Mouse (Mus musculus) small intestine, adult 2 months (tissue): Measurements from ENCODE around the gene H2-Ab1. TPM values are rescaled to one million over a fixed set of nuclear protein-coding genes. Genes with fewer than 3 reads are reported as not detected.
A peak's percentile ranks its signal among the peaks of the same experiment; 100 is the strongest.

ENCODE experiments used
- H3K27ac ChIP-seq: fragments of 200-500 bp; 2 replicates; pipeline ENCODE4 v1.5.1; 2012; ENCODE audit warnings: low read depth, low read length, control low read depth, inconsistent platforms; ENCODE audit not compliant: insufficient read depth
- H3K27me3 ChIP-seq: fragments of 200-500 bp; 2 replicates; pipeline ENCODE4 v1.6.1; 2012; ENCODE audit warnings: mild to moderate bottlenecking, moderate library complexity, low read length, inconsistent platforms; ENCODE audit not compliant: control insufficient read depth, insufficient read depth
- H3K36me3 ChIP-seq: fragments of 200-500 bp; 2 replicates; pipeline ENCODE4 v1.6.1; 2012; ENCODE audit warnings: mild to moderate bottlenecking, low read length, control low read depth, inconsistent platforms; ENCODE audit not compliant: control insufficient read depth, insufficient read depth
- H3K4me1 ChIP-seq: fragments of 200-500 bp; 2 replicates; pipeline ENCODE4 v1.6.1; 2012; ENCODE audit warnings: low read length, inconsistent platforms, mixed read lengths; ENCODE audit not compliant: control insufficient read depth, insufficient read depth, insufficient read length
- H3K4me3 ChIP-seq: fragments of 200-500 bp; 2 replicates; pipeline ENCODE4 v1.5.1; 2012; ENCODE audit warnings: low read depth, mild to moderate bottlenecking, control low read depth, inconsistent platforms, low read length, moderate library complexity
- CTCF ChIP-seq: fragments of 200-500 bp; IDR thresholded peaks from 2 replicates; pipeline ENCODE4 v1.5.1; 2012; ENCODE audit warnings: low read depth, mild to moderate bottlenecking, control low read depth, inconsistent platforms, low read length, moderate library complexity, mixed read lengths; ENCODE audit not compliant: insufficient replicate concordance, insufficient read length; ENCODE audit errors: extremely low read depth
- POLR2A ChIP-seq: fragments of 200-500 bp; IDR thresholded peaks from 2 replicates; pipeline ENCODE4 v1.6.1; 2012; ENCODE audit warnings: low read depth, mild to moderate bottlenecking, control low read depth, inconsistent platforms, low read length, moderate library complexity
- WGBS: fragments of 180-500 bp; shearing (Covaris S2); methylation state at CpG from one replicate; pipeline ENCODE4 v1.1.7; 2018; 5-methylcytosine and 5-hydroxymethylcytosine counted together
- polyA plus RNA-seq: library from polyadenylated mRNA; depleted of rRNA; stranded (reverse); fragments of >200 nt; gene quantifications from 2 replicates; pipeline ENCODE4 v1.2.3, GENCODE M21; 2012

Gene H2-Ab1
- polyA plus RNA-seq, 1 experiment = 5,426 TPM

DNA sequence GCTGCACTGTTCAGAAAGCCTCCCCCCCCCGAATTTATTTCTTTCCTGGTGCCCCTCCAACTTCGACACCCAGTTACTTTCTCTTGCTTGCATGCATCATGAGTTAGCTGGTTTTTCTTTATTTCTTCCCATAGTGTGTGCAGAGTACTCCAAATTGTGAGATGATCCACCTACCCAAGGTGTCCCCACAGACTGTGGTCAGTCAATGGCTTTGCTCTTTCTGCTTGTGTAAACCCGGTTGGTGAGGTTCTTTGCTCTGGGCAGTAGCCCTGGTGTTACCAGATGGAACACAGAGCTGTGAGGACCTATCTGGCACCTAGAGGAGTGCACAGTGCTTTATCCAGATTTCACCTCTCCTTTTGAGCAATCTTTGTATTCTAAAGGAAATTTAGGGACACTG lies 30.6 kb downstream of the H2-Ab1 start:
- H3K27me3 ChIP-seq = no peaks in the 10 kb centered on the region
- WGBS = 74% methylated on average over 3 of the region's 3 CpGs
- H3K36me3 ChIP-seq = peaks cover 10% of the 10 kb centered on the region
- no peak for TF ChIP-seq CTCF
- TF ChIP-seq POLR2A = no peak
- H3K4me3 ChIP-seq = no peak overlapping the region
- peaks cover 5% of the 10 kb centered on the region; the same call in 1 of the 2 replicates for H3K4me1 ChIP-seq
- H3K27ac ChIP-seq = peak overlapping the region; percentile 37; the same call in 1 of the 2 replicates

- no peak overlapping the region for H3K4me3 ChIP-seq
- no peaks in the 10 kb centered on the region for H3K27me3 ChIP-seq
- no peaks in the 10 kb centered on the region for H3K36me3 ChIP-seq
- 13% methylated on average over 8 of the region's 8 CpGs for WGBS
- TF ChIP-seq CTCF (no peak), POLR2A (peak; percentile 54; the same call in 1 of the 2 replicates)
- no peak overlapping the region for H3K27ac ChIP-seq
- peaks cover 8% of the 10 kb centered on the region; the same call in 1 of the 2 replicates for H3K4me1 ChIP-seq
Measured at GRCm38 (mm10) chr17:34291609-34292008, 34.1 kb downstream of the H2-Ab1 start.

DNA sequence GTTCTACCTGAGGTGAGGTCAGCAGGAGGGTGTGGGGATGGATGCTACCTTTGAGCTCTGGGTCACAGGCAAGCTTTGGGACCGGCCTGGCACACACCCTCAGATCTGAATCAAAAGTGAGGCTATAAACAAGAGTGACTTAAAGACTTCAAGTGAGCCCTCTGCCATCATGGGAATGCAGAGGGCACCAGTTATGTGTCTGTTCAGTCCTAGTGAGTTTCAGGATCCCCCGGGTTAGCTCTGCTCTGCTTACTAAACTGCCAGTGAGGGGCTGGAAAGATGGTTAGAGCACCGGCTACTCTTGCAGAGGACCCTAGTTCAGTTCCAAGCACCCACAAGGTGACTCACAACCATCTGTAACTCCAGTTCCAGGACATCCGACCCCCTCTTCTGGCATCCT lies 35.1 kb downstream of the H2-Ab1 start:
- peak overlapping the region; percentile 66 for H3K27ac ChIP-seq
- WGBS = 80% methylated on average over 4 of the region's 4 CpGs
- H3K36me3 ChIP-seq = no peaks in the 10 kb centered on the region
- no peaks in the 10 kb centered on the region for H3K27me3 ChIP-seq
- H3K4me3 ChIP-seq = no peak overlapping the region
- TF ChIP-seq POLR2A = no peak
- TF ChIP-seq CTCF = no peak
- H3K4me1 ChIP-seq = peaks cover 6% of the 10 kb centered on the region; the same call in 1 of the 2 replicates

DNA sequence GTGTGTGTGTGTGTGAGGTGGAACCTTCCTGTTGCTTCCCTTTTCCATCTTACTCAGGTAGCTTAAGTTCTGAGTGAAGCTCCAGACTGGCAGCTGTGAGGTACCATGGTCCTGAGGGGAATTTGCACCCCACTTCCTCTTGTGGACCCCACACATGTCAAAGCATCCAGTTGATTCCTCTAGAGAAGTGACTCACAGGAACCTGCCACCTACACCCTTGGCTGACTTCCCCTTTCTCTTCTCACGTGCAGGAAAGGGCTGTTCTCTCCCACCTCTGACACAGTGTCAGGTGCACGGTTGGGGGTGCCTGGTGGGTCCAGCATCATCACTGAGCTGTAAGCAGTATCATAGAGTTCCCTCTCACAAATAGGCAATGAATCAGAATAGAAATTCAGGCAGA lies 36.0 kb downstream of the H2-Ab1 start:
- H3K4me3 ChIP-seq = no peak overlapping the region
- H3K27ac ChIP-seq = peak overlapping the region; percentile 15; the same call in 1 of the 2 replicates
- H3K27me3 ChIP-seq = no peaks in the 10 kb centered on the region
- 32% methylated on average over 2 of the region's 2 CpGs for WGBS
- no peaks in the 10 kb centered on the region for H3K36me3 ChIP-seq
- TF ChIP-seq POLR2A = no peak
- no peak for TF ChIP-seq CTCF
- H3K4me1 ChIP-seq = peaks cover 6% of the 10 kb centered on the region; the same call in 1 of the 2 replicates

GRCm38 (mm10) chr17:34294249-34294648 lies 36.8 kb downstream of the H2-Ab1 start:
- Histone ChIP-seq H3K36me3 (no peaks in the 10 kb centered on the region), H3K4me3 (no peak overlapping the region), H3K27me3 (no peaks in the 10 kb centered on the region), H3K27ac (no peak overlapping the region), H3K4me1 (peaks cover 6% of the 10 kb centered on the region; the same call in 1 of the 2 replicates)
- 74% methylated on average over 4 of the region's 4 CpGs for WGBS
- no peak for TF ChIP-seq POLR2A
- no peak for TF ChIP-seq CTCF

GRCm38 (mm10) chr17:34295307-34295706 lies 37.8 kb downstream of the H2-Ab1 start:
- no peak overlapping the region for H3K4me3 ChIP-seq
- TF ChIP-seq CTCF = no peak
- no peak for TF ChIP-seq POLR2A
- H3K36me3 ChIP-seq = no peaks in the 10 kb centered on the region
- no peaks in the 10 kb centered on the region for H3K27me3 ChIP-seq
- peaks cover 8% of the 10 kb centered on the region for H3K4me1 ChIP-seq
- H3K27ac ChIP-seq = no peak overlapping the region

DNA sequence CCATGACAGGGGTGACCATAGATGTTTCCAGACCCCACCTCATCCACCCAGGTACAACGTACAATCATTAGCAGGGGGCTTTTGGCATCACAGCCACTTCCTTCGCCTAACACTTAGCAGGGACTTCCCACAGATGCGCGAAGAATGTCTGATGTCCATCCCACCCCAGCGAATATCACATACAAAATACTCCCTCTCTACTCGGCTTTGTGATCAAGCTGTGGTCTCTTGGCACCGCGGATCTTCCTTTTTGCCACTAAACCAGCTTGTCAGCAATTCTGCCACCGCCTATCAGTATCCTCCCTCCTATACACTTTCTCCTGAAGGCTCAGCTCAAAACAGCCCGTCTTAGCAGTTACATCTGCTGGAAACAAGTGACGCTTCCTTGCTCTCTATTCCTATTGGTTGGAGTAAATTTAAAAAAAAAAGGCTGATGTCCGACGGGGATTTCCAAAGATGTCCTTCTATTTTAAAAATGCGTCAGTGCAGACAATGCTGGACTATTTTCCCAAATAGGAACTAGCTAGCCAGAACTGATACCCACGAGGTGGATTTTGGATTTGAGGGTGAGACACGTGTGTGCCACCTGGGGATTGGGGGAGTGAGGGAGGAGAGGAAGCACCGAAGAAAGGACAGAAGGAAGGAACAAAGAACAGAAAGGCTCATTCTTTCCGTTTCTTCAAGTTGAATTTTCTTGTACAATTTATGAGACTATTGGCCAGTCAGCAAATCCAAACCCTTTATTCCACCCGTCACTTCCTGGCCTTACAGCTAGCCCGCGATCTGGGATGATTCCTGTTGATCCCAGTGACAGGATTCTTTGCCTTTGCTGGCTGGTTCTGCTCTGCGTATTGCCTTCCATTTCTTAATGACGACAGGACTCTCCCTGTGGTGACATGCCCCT lies 38.7 kb downstream of the H2-Ab1 start:
- H3K4me3 ChIP-seq = peak overlapping the region; percentile 50
- WGBS = 24% methylated on average over 23 of the region's 23 CpGs
- peaks cover 8% of the 10 kb centered on the region for H3K4me1 ChIP-seq
- H3K36me3 ChIP-seq = no peaks in the 10 kb centered on the region
- TF ChIP-seq POLR2A = no peak
- TF ChIP-seq CTCF = no peak
- H3K27ac ChIP-seq = peak overlapping the region; percentile 94
- no peaks in the 10 kb centered on the region for H3K27me3 ChIP-seq
